Mouse (Mus musculus) spleen, adult 2 months (tissue): Measurements from ENCODE around the gene Tnk2. TPM values are rescaled to one million over a fixed set of nuclear protein-coding genes. Genes with fewer than 3 reads are reported as not detected.

Experiments
- DNase-seq, 2 experiments: peaks; one replicate each; pipeline versions ENCODE4 v3.0.0 to v3.0.0-alpha.2; 2012 to 2021; ENCODE audit warnings: low spot score in 2 of 2, low read depth in 1 of 2
- H3K27ac ChIP-seq: fragments of 200-500 bp; 2 replicates; pipeline ENCODE4 v1.5.1; 2012; ENCODE audit warnings: low read length, inconsistent platforms; ENCODE audit not compliant: insufficient read depth
- H3K27me3 ChIP-seq: fragments of 200-500 bp; 2 replicates; pipeline ENCODE4 v1.6.1; 2012; ENCODE audit warnings: mild to moderate bottlenecking, moderate library complexity, low read length, inconsistent platforms; ENCODE audit not compliant: control insufficient read depth, insufficient read depth
- H3K36me3 ChIP-seq: fragments of 200-500 bp; 2 replicates; pipeline ENCODE4 v1.6.1; 2012; ENCODE audit warnings: mild to moderate bottlenecking, low read length, inconsistent platforms; ENCODE audit not compliant: control insufficient read depth, insufficient read depth
- H3K4me1 ChIP-seq: fragments of 200-500 bp; 2 replicates; pipeline ENCODE4 v1.6.1; 2011; ENCODE audit warnings: inconsistent platforms; ENCODE audit not compliant: control insufficient read depth, insufficient read depth, insufficient read length
- H3K4me3 ChIP-seq: fragments of 200-500 bp; 2 replicates; pipeline ENCODE4 v1.5.1; 2011; ENCODE audit warnings: mild to moderate bottlenecking, inconsistent platforms; ENCODE audit not compliant: insufficient read depth, insufficient read length; ENCODE audit errors: extremely low read depth
- CTCF ChIP-seq: fragments of 200-500 bp; IDR thresholded peaks from 2 replicates; pipeline ENCODE4 v1.5.1; 2011; ENCODE audit warnings: mild to moderate bottlenecking, inconsistent platforms; ENCODE audit not compliant: insufficient read depth, insufficient read length, insufficient replicate concordance; ENCODE audit errors: extremely low read depth
- POLR2A ChIP-seq: fragments of 200-500 bp; IDR thresholded peaks from 2 replicates; pipeline ENCODE4 v1.6.1; 2011; ENCODE audit warnings: low read depth, low read length, inconsistent platforms
- WGBS: fragments of 180-500 bp; shearing (Covaris S2); methylation state at CpG from one replicate; pipeline ENCODE4 v1.1.7; 2018; 5-methylcytosine and 5-hydroxymethylcytosine counted together
- polyA plus RNA-seq: library from polyadenylated mRNA; depleted of rRNA; stranded (reverse); fragments of >200 nt; gene quantifications from 2 replicates; pipeline ENCODE4 v1.2.3, GENCODE M21; 2012

The Tnk2 gene
- polyA plus RNA-seq, 1 experiment = 109 TPM

- Histone ChIP-seq H3K36me3 (no peaks in the 10 kb centered on the region), H3K4me3 (no peak overlapping the region), H3K27me3 (no peaks in the 10 kb centered on the region), H3K4me1 (peaks cover 13% of the 10 kb centered on the region; the same call in 1 of the 2 replicates), H3K27ac (no peak overlapping the region)
- DNase-seq = no peak
- WGBS = 80% methylated on average over 20 of the region's 20 CpGs
- TF ChIP-seq POLR2A = no peak
- TF ChIP-seq CTCF = no peak
Measured at GRCm38 (mm10) chr16:32641440-32642219, 2.0 kb upstream of the Tnk2 start.

GRCm38 (mm10) chr16:32642280-32642679, 1.4 kb upstream of the Tnk2 start:
- Histone ChIP-seq H3K36me3 (no peaks in the 10 kb centered on the region), H3K27ac (no peak overlapping the region), H3K4me3 (no peak overlapping the region), H3K27me3 (no peaks in the 10 kb centered on the region), H3K4me1 (peaks cover 13% of the 10 kb centered on the region; the same call in 1 of the 2 replicates)
- 59% methylated on average over 13 of the region's 13 CpGs for WGBS
- no peak for TF ChIP-seq POLR2A
- no peak for TF ChIP-seq CTCF
- DNase-seq = no peak

GRCm38 (mm10) chr16:32644069-32644800, 561 bp downstream of the Tnk2 start:
- no peak for TF ChIP-seq CTCF
- TF ChIP-seq POLR2A = no peak
- DNase-seq = peak in 1 of 2 experiments; percentile 43
- Histone ChIP-seq H3K36me3 (no peaks in the 10 kb centered on the region), H3K4me1 (peaks cover 13% of the 10 kb centered on the region; the same call in 1 of the 2 replicates), H3K4me3 (peak overlapping the region; percentile 75), H3K27me3 (no peaks in the 10 kb centered on the region), H3K27ac (peak overlapping the region; percentile 22; the same call in 1 of the 2 replicates)
- 2% methylated on average over 65 of the region's 82 CpGs for WGBS

GRCm38 (mm10) chr16:32644801-32645170, 1.1 kb downstream of the Tnk2 start:
- peak overlapping the region; percentile 22; the same call in 1 of the 2 replicates for H3K27ac ChIP-seq
- H3K4me3 ChIP-seq = peak overlapping the region; percentile 75
- 30% methylated on average over 12 of the region's 12 CpGs for WGBS

GRCm38 (mm10) chr16:32645361-32645914, 1.8 kb downstream of the Tnk2 start:
- 14% methylated on average over 14 of the region's 14 CpGs for WGBS
- DNase-seq = peak in 1 of 2 experiments; percentile 66
- no peaks in the 10 kb centered on the region for H3K36me3 ChIP-seq
- TF ChIP-seq CTCF (peak; percentile 41; the same call in 1 of the 2 replicates), POLR2A (no peak; the same call in 1 of the 2 replicates)
- H3K4me1 ChIP-seq = peaks cover 13% of the 10 kb centered on the region; the same call in 1 of the 2 replicates
- 0 out of 2 replicates have a peak overlapping the region, but pooled peaks have one; percentile 22 for H3K27ac ChIP-seq
- H3K27me3 ChIP-seq = no peaks in the 10 kb centered on the region
- peak overlapping the region; percentile 75 for H3K4me3 ChIP-seq

More at GRCm38 (mm10) chr16:32644801-32645170, 1.1 kb downstream of the Tnk2 start:
- peaks cover 13% of the 10 kb centered on the region; the same call in 1 of the 2 replicates for H3K4me1 ChIP-seq
- H3K36me3 ChIP-seq = no peaks in the 10 kb centered on the region
- no peaks in the 10 kb centered on the region for H3K27me3 ChIP-seq
- no peak for TF ChIP-seq POLR2A
- TF ChIP-seq CTCF = no peak
- no peak for DNase-seq

- no peaks in the 10 kb centered on the region for H3K36me3 ChIP-seq
- 81% methylated on average over 9 of the region's 9 CpGs for WGBS
- TF ChIP-seq POLR2A (no peak), CTCF (no peak)
- DNase-seq = no peak
- H3K4me1 ChIP-seq = peaks cover 16% of the 10 kb centered on the region; the same call in 1 of the 2 replicates
- no peak overlapping the region for H3K27ac ChIP-seq
- H3K27me3 ChIP-seq = no peaks in the 10 kb centered on the region
- H3K4me3 ChIP-seq = no peak overlapping the region
Measured at GRCm38 (mm10) chr16:32646014-32646413, 2.3 kb downstream of the Tnk2 start.
